Mouse (Mus musculus) MEL (cell line): ENCODE measurements at regions not wholly inside any gene's neighbourhood (a gene's known extent, or its start where the extent isn't known, plus 50 kb on each side); places are given as distances from the start of the nearest gene placed in this dataset.
A peak's percentile ranks its signal among the peaks of the same experiment; 100 is the strongest.

Experiments
- DNase-seq: peaks from one replicate; pipeline ENCODE4 v3.0.0; 2011; ENCODE audit warnings: low read depth, low spot score
- H3K27ac ChIP-seq: 2 replicates; pipeline ENCODE4 v1.5.1; 2012; ENCODE audit warnings: low read depth, mild to moderate bottlenecking, control low read depth, low read length, moderate library complexity; ENCODE audit not compliant: control insufficient read depth
- H3K27me3 ChIP-seq, 2 experiments: fragments of 150-350 bp in 1 of 2; sonication (generic) in 1 of 2; 2 replicates each; pipeline ENCODE4 v1.6.1; 2012; ENCODE audit warnings: low read length in 2 of 2, mild to moderate bottlenecking in 2 of 2, improper control_type of control experiment in 1 of 2, moderate library complexity in 1 of 2; ENCODE audit not compliant: insufficient read depth in 2 of 2, control insufficient read depth in 1 of 2
- H3K36me3 ChIP-seq, 2 experiments: 2 replicates each; pipeline ENCODE4 v1.6.1; 2012 to 2014; ENCODE audit warnings: low read length in 2 of 2, improper control_type of control experiment in 1 of 2, inconsistent platforms in 1 of 2, mild to moderate bottlenecking in 1 of 2; ENCODE audit not compliant: insufficient read depth in 2 of 2, control insufficient read depth in 1 of 2
- H3K4me1 ChIP-seq, 2 experiments: fragments of 150-350 bp in 1 of 2; sonication (generic) in 1 of 2; 2 replicates each; pipeline ENCODE4 v1.6.1; 2012; ENCODE audit warnings: low read length in 2 of 2, improper control_type of control experiment in 1 of 2, mild to moderate bottlenecking in 1 of 2; ENCODE audit not compliant: insufficient read depth in 2 of 2, control insufficient read depth in 1 of 2
- H3K4me3 ChIP-seq, 2 experiments: fragments of 150-350 bp in 1 of 2; sonication (generic) in 1 of 2; 2 replicates each; pipeline ENCODE4 v1.5.1; 2012; ENCODE audit warnings: low read depth in 2 of 2, low read length in 2 of 2, mild to moderate bottlenecking in 2 of 2, moderate library complexity in 2 of 2, control low read depth in 1 of 2, improper control_type of control experiment in 1 of 2; ENCODE audit not compliant: control insufficient read depth in 1 of 2, insufficient read depth in 1 of 2
- H3K79me2 ChIP-seq: 2 replicates; pipeline ENCODE4 v1.6.1; 2012; ENCODE audit warnings: mild to moderate bottlenecking, low read length, moderate library complexity; ENCODE audit not compliant: control insufficient read depth, poor library complexity, insufficient read depth
- H3K9ac ChIP-seq: 2 replicates; pipeline ENCODE4 v1.6.1; 2012; ENCODE audit warnings: low read depth, mild to moderate bottlenecking, control low read depth, low read length, moderate library complexity; ENCODE audit not compliant: control insufficient read depth, poor library complexity, severe bottlenecking
- H3K9me3 ChIP-seq: fragments of 150-350 bp; sonication (generic); replicated peaks from 2 replicates; pipeline ENCODE4 v1.6.1; 2012; ENCODE audit warnings: mild to moderate bottlenecking, low read length, improper control_type of control experiment, moderate library complexity; ENCODE audit not compliant: insufficient read depth
- CHD2 ChIP-seq: IDR thresholded peaks from 2 replicates; pipeline ENCODE4 v1.6.1; 2011; ENCODE audit warnings: low read length, improper control_type of control experiment
- ELF1 ChIP-seq: IDR thresholded peaks from 2 replicates; pipeline ENCODE4 v1.6.1; 2014; ENCODE audit warnings: low read depth, mild to moderate bottlenecking, inconsistent platforms, low read length, improper control_type of control experiment, moderate library complexity
- ETS1 ChIP-seq: IDR thresholded peaks from 2 replicates; pipeline ENCODE4 v1.6.1; 2012; ENCODE audit warnings: low read depth, mild to moderate bottlenecking, inconsistent platforms, low read length, improper control_type of control experiment, moderate library complexity
- JUND ChIP-seq: IDR thresholded peaks from 2 replicates; pipeline ENCODE4 v1.6.1; 2011; ENCODE audit warnings: low read depth, mild to moderate bottlenecking, improper control_type of control experiment, low read length
- MAFK ChIP-seq: IDR thresholded peaks from 2 replicates; pipeline ENCODE4 v1.6.1; 2011; ENCODE audit warnings: low read depth, mild to moderate bottlenecking, low read length, improper control_type of control experiment, borderline replicate concordance
- MXI1 ChIP-seq: IDR thresholded peaks from 2 replicates; pipeline ENCODE4 v1.6.1; 2011; ENCODE audit warnings: mild to moderate bottlenecking, low read depth, low read length, improper control_type of control experiment
- MYB ChIP-seq: IDR thresholded peaks from 2 replicates; pipeline ENCODE4 v1.6.1; 2011; ENCODE audit warnings: mild to moderate bottlenecking, low read depth, low read length, improper control_type of control experiment
- NELFE ChIP-seq: IDR thresholded peaks from 2 replicates; pipeline ENCODE4 v1.6.1; 2011; ENCODE audit warnings: low read depth, low read length, improper control_type of control experiment
- NRF1 ChIP-seq: IDR thresholded peaks from 2 replicates; pipeline ENCODE4 v1.6.1; 2014; ENCODE audit warnings: low read depth, mild to moderate bottlenecking, inconsistent platforms, low read length, improper control_type of control experiment, moderate library complexity; ENCODE audit not compliant: poor library complexity, insufficient read depth, severe bottlenecking
- POLR2A ChIP-seq, 2 experiments: IDR thresholded peaks; 2 replicates each; pipeline ENCODE4 v1.6.1; 2011 to 2012; ENCODE audit warnings: low read length in 2 of 2, mild to moderate bottlenecking in 2 of 2, control low read depth in 1 of 2, improper control_type of control experiment in 1 of 2, low read depth in 1 of 2, moderate library complexity in 1 of 2; ENCODE audit not compliant: control insufficient read depth in 1 of 2, insufficient read depth in 1 of 2, poor library complexity in 1 of 2
- POLR2AphosphoS5 ChIP-seq: IDR thresholded peaks from 2 replicates; pipeline ENCODE4 v1.6.1; 2012; ENCODE audit warnings: low read depth, borderline replicate concordance, mild to moderate bottlenecking, inconsistent platforms, low read length, moderate library complexity, mixed read lengths
- RAD21 ChIP-seq: IDR thresholded peaks from 2 replicates; pipeline ENCODE4 v1.6.1; 2011; ENCODE audit warnings: mild to moderate bottlenecking, low read depth, low read length, improper control_type of control experiment
- SIN3A ChIP-seq: IDR thresholded peaks from 2 replicates; pipeline ENCODE4 v1.6.1; 2012; ENCODE audit warnings: low read length, improper control_type of control experiment, inconsistent platforms
- SMC3 ChIP-seq: IDR thresholded peaks from 2 replicates; pipeline ENCODE4 v1.6.1; 2011; ENCODE audit warnings: low read depth, low read length, improper control_type of control experiment
- TAL1 ChIP-seq: IDR thresholded peaks from 2 replicates; pipeline ENCODE4 v1.6.1; 2012; ENCODE audit warnings: mild to moderate bottlenecking, inconsistent platforms, low read length, moderate library complexity, mixed read lengths
- TCF12 ChIP-seq: IDR thresholded peaks from 2 replicates; pipeline ENCODE4 v1.6.1; 2014; ENCODE audit warnings: low read depth, mild to moderate bottlenecking, inconsistent platforms, low read length, improper control_type of control experiment, moderate library complexity
- UBTF ChIP-seq: IDR thresholded peaks from 2 replicates; pipeline ENCODE4 v1.6.1; 2012; ENCODE audit warnings: low read depth, mild to moderate bottlenecking, inconsistent platforms, low read length, improper control_type of control experiment, moderate library complexity, borderline replicate concordance; ENCODE audit not compliant: insufficient read depth
- USF2 ChIP-seq, 2 experiments: IDR thresholded peaks; 2 replicates each; pipeline ENCODE4 v1.6.1; 2011 to 2012; ENCODE audit warnings: improper control_type of control experiment in 2 of 2, low read length in 2 of 2, borderline replicate concordance in 1 of 2, inconsistent platforms in 1 of 2, low read depth in 1 of 2, mild to moderate bottlenecking in 1 of 2; ENCODE audit not compliant: insufficient read depth in 1 of 2
- ZC3H11A ChIP-seq: IDR thresholded peaks from 2 replicates; pipeline ENCODE4 v1.6.1; 2012; ENCODE audit warnings: low read depth, mild to moderate bottlenecking, inconsistent platforms, low read length, improper control_type of control experiment
- ZMIZ1 ChIP-seq: IDR thresholded peaks from 2 replicates; pipeline ENCODE4 v1.6.1; 2012; ENCODE audit warnings: low read depth, mild to moderate bottlenecking, inconsistent platforms, low read length, improper control_type of control experiment, moderate library complexity

DNA sequence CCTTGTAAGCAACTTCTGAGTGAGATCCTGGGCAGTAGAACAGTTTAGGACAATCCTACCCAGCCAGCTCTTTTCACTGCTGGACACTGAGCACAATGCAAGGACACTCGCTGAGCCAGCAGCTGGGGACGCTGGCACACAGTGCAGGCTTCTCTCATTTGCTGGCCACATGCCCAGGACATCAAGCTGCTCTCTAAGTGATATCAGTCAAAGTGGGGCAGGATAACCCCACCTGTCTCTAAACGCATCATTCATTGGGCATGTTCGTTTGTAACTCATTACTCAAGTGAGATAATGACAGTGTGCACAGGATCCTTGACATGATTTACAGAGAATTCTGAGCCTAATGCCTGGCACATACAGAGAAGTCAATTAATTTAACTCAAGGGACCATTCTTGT lies 199.4 kb upstream of the Sesn3 start (continued):
- TF ChIP-seq SMC3, result 0 out of 2 replicates have a peak, but pooled peaks have one; percentile 20
- no peak for TF ChIP-seq MXI1
- TF ChIP-seq CHD2, result no peak; the same call in 1 of the 2 replicates
- no peak for TF ChIP-seq POLR2AphosphoS5
- TF ChIP-seq NELFE, result no peak
- no peak for TF ChIP-seq UBTF
- no peak for TF ChIP-seq POLR2A (IDR thresholded peaks at IDR 0.05; ENCODE audit: control insufficient read depth in 1 of 2, insufficient read depth in 1 of 2, low read depth in 1 of 2, low read length in 2 of 2, poor library complexity in 1 of 2)
- no peak for TF ChIP-seq ZC3H11A
- no peak for TF ChIP-seq ZMIZ1
- TF ChIP-seq ETS1, result peak; percentile 99
- no peak for TF ChIP-seq USF2 (IDR thresholded peaks at IDR 0.05; ENCODE audit: borderline replicate concordance in 1 of 2, insufficient read depth in 1 of 2, low read depth in 1 of 2, low read length in 2 of 2)
- peak; percentile 98 for TF ChIP-seq TCF12
- TF ChIP-seq ELF1, result peak; percentile 5; the same call in 1 of the 2 replicates

- peak; percentile 41 for DNase-seq
- H3K79me2 ChIP-seq, result no peaks in the 10 kb centered on the region
- peak overlapping the region; percentile 85 for H3K27ac ChIP-seq
- peaks cover 16 to 31% of the 10 kb centered on the region in 2 experiments for H3K4me1 ChIP-seq
- TF ChIP-seq MYB (no peak), POLR2AphosphoS5 (no peak), ZMIZ1 (no peak), JUND (no peak), USF2 (IDR thresholded peaks at IDR 0.05; ENCODE audit: borderline replicate concordance in 1 of 2, insufficient read depth in 1 of 2, low read depth in 1 of 2, low read length in 2 of 2) (no peak), SIN3A (no peak), TAL1 (no peak), RAD21 (no peak), MAFK (no peak), MXI1 (no peak), NRF1 (no peak)
- no peak overlapping the region for H3K4me3 ChIP-seq
- no peak overlapping the region for H3K9ac ChIP-seq
- no peaks in the 10 kb centered on the region for H3K27me3 ChIP-seq
- H3K36me3 ChIP-seq, result peaks cover 0 to 35% of the 10 kb centered on the region in 2 experiments; a peak in 2 of 4 replicates
- no peaks in the 10 kb centered on the region for H3K9me3 ChIP-seq
These were observed 199.0 kb upstream of the Sesn3 start for GRCm38 (mm10) chr9:14075868-14076267.
